Mouse (Mus musculus): ENCODE measurements around the gene Nlrc5.

GRCm38 (mm10) chr8:94395851-94396540 is 38.2 kb upstream of the Nlrc5 start:
- no peak for TF ChIP-seq GATA1 (IDR thresholded peaks at IDR 0.05; ENCODE audit: low read length)
- TF ChIP-seq TAL1 (IDR thresholded peaks at IDR 0.05; ENCODE audit: low read length): no peak

Measured in erythroblast, embryonic 14.5 days (primary cell).